Mouse (Mus musculus): ENCODE measurements at regions not wholly inside any gene's neighbourhood (a gene's known extent, or its start where the extent isn't known, plus 50 kb on each side); places are given as distances from the start of the nearest gene placed in this dataset.

DNA sequence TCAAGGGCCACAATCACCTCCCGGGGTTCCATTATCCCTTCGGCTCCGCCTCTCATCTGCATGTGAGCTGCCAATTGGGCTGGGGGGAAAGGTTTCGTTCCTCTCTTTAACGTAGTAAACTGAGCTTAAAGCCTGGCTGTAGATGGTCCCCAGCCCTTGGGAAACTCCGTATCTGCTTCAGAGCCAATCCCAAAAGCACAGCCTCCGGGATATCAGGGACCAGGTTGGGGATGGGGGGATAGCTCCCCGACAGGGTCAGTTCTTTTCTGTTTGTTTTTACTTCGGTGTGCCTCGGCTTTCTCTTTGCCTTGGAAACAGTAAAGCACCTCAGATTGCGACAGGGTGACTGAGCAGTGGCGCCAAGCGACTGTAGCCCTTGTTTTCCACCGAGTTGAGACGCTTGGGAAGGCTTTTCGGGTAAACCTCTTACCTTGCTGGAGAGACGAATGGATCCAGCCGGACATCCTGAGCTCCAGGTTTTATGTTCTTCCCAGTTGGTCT, 64.5 kb downstream of the Tfap2c start:
- under 1% methylated on average over 18 of the region's 18 CpGs for WGBS
- no peak for ATAC-seq (replicated peaks; ENCODE audit: low FRiP score)
- Histone ChIP-seq H3K27me3 (replicated peaks; ENCODE audit: control insufficient read depth, insufficient read depth, low read length) (peaks cover 14% of the 10 kb centered on the region), H3K4me1 (replicated peaks; ENCODE audit: control insufficient read depth, insufficient read depth, low read length) (no peaks in the 10 kb centered on the region; the same call in 1 of the 2 replicates), H3K4me2 (peak overlapping the region; percentile 66), H3K36me3 (ENCODE audit: control insufficient read depth, insufficient read depth, low read length) (no peaks in the 10 kb centered on the region), H3K4me3 (ENCODE audit: low read depth, low read length) (peak overlapping the region; percentile 30), H3K27ac (ENCODE audit: low read depth, low read length) (no peak overlapping the region), H3K9ac (ENCODE audit: low read depth, low read length) (no peak overlapping the region), H3K9me3 (ENCODE audit: control insufficient read depth, low read length) (no peaks in the 10 kb centered on the region)
- peak; percentile 39 for DNase-seq (ENCODE audit: low spot score)

DNA sequence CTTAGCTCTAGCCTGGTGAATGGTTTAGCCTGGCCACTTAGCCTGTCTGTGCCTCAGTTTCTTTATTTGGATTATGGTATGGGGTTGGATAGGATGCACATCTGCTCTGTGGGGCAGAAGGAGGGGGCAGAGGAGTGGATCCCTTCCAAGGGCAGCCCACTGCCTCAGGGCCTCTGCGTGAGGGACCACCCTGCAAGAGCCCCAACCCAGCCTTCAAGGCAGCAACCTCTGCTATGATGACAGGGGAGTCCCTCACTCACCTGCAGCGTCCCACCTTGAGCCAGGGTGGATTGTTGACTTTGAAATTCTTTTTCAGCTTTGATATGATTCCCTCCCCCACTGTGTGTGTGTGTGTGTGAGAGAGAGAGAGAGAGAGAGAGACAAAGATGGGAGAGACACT, 65.8 kb downstream of the Tfap2c start:
- no peak overlapping the region for H3K27ac ChIP-seq (ENCODE audit: low read depth, low read length)
- no peak overlapping the region for H3K9ac ChIP-seq (ENCODE audit: low read depth, low read length)
- no peak overlapping the region for H3K4me3 ChIP-seq (ENCODE audit: low read depth, low read length)
- DNase-seq (ENCODE audit: low spot score) (no peak), ATAC-seq (replicated peaks; ENCODE audit: low FRiP score) (no peak)
- H3K9me3 ChIP-seq (ENCODE audit: control insufficient read depth, low read length) = no peaks in the 10 kb centered on the region
- no peaks in the 10 kb centered on the region for H3K36me3 ChIP-seq (ENCODE audit: control insufficient read depth, insufficient read depth, low read length)
- 56% methylated on average over 2 of the region's 2 CpGs for WGBS
- H3K27me3 ChIP-seq (replicated peaks; ENCODE audit: control insufficient read depth, insufficient read depth, low read length) = peaks cover 14% of the 10 kb centered on the region
- H3K4me2 ChIP-seq = no peak overlapping the region
- no peaks in the 10 kb centered on the region; the same call in 1 of the 2 replicates for H3K4me1 ChIP-seq (replicated peaks; ENCODE audit: control insufficient read depth, insufficient read depth, low read length)

DNA sequence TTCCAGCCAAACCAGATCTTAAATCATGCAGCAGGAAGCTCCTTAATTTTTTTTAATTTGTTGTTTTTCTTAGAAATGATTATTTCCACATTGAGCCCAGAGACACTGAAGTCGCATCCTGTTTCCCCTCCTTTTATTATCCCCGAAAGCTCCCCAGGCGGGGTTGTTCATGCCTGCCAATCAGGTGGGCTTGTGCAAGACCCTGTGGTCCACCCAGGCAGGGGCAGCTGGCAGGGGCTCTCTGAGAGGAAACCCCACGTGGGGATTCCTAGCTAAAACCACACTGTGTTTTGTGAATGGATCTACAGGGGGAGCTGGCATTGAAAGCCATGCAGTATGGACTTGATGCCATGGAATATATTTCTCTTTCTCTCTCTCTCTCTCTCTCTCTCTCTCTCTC, 66.2 kb downstream of the Tfap2c start:
- no peak for DNase-seq (ENCODE audit: low spot score)

DNA sequence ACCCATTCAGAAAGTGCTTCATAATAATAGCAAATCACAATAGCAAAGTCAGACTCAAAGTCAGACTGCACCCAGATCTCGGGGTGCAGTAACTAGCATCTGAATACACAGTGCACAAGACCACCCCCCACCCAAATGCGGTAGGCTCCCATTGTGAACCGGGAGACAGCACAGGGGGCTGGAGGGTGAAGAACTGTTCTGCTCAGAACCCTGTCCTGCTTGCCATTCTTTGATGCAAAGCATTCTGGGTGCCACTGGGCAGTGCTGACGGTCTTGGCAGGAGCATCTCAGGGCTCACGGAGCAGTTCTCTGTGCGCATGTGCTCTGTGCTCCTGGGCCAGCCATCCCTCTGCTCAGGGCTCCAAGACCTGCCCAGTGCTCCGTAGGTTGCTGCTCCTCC, 69.8 kb downstream of the Tfap2c start:
- Histone ChIP-seq H3K27ac (ENCODE audit: low read depth, low read length) (no peak overlapping the region), H3K9me3 (ENCODE audit: control insufficient read depth, low read length) (no peaks in the 10 kb centered on the region), H3K9ac (ENCODE audit: low read depth, low read length) (no peak overlapping the region), H3K4me3 (ENCODE audit: low read depth, low read length) (no peak overlapping the region), H3K4me1 (replicated peaks; ENCODE audit: control insufficient read depth, insufficient read depth, low read length) (no peaks in the 10 kb centered on the region; the same call in 1 of the 2 replicates), H3K4me2 (no peak overlapping the region), H3K36me3 (ENCODE audit: control insufficient read depth, insufficient read depth, low read length) (no peaks in the 10 kb centered on the region), H3K27me3 (replicated peaks; ENCODE audit: control insufficient read depth, insufficient read depth, low read length) (peaks cover 19% of the 10 kb centered on the region)
- 81% methylated on average over 7 of the region's 7 CpGs for WGBS
- DNase-seq (ENCODE audit: low spot score) (no peak), ATAC-seq (replicated peaks; ENCODE audit: low FRiP score) (no peak)

More for the DNA sequence above, 66.2 kb downstream of the Tfap2c start:
- Histone ChIP-seq H3K4me2 (no peak overlapping the region), H3K4me3 (ENCODE audit: low read depth, low read length) (no peak overlapping the region), H3K4me1 (replicated peaks; ENCODE audit: control insufficient read depth, insufficient read depth, low read length) (no peaks in the 10 kb centered on the region; the same call in 1 of the 2 replicates), H3K36me3 (ENCODE audit: control insufficient read depth, insufficient read depth, low read length) (no peaks in the 10 kb centered on the region), H3K27ac (ENCODE audit: low read depth, low read length) (no peak overlapping the region), H3K9ac (ENCODE audit: low read depth, low read length) (no peak overlapping the region), H3K27me3 (replicated peaks; ENCODE audit: control insufficient read depth, insufficient read depth, low read length) (peaks cover 14% of the 10 kb centered on the region), H3K9me3 (ENCODE audit: control insufficient read depth, low read length) (no peaks in the 10 kb centered on the region)
- ATAC-seq (replicated peaks; ENCODE audit: low FRiP score) = no peak
- WGBS = 46% methylated on average over 4 of the region's 4 CpGs

DNA sequence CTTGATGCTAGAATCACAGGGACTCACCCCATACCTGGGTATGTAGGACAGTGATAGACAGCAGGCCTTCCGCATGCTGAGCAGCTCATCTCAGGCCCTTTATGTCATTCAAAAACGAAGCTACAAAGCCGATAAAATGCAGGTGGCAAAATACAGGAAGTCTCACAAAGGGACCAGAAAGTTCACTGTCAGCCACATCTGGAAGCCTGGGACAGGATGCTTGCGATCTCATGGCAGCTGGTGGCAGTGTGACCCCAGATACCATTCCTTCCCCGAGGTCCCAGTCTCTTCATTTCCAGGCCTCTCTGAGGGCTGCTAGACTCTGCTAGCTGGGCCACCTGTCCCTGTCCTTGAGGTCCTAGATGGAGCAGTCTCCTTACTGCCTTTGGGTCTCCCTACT, 70.6 kb downstream of the Tfap2c start:
- Histone ChIP-seq H3K27ac (ENCODE audit: low read depth, low read length) (no peak overlapping the region), H3K27me3 (replicated peaks; ENCODE audit: control insufficient read depth, insufficient read depth, low read length) (peaks cover 16% of the 10 kb centered on the region), H3K4me2 (no peak overlapping the region), H3K4me3 (ENCODE audit: low read depth, low read length) (no peak overlapping the region), H3K4me1 (replicated peaks; ENCODE audit: control insufficient read depth, insufficient read depth, low read length) (no peaks in the 10 kb centered on the region), H3K36me3 (ENCODE audit: control insufficient read depth, insufficient read depth, low read length) (no peaks in the 10 kb centered on the region), H3K9ac (ENCODE audit: low read depth, low read length) (no peak overlapping the region), H3K9me3 (ENCODE audit: control insufficient read depth, low read length) (no peaks in the 10 kb centered on the region)
- no peak for DNase-seq (ENCODE audit: low spot score)
- 47% methylated on average over 5 of the region's 5 CpGs for WGBS
- ATAC-seq (replicated peaks; ENCODE audit: low FRiP score) = no peak

DNA sequence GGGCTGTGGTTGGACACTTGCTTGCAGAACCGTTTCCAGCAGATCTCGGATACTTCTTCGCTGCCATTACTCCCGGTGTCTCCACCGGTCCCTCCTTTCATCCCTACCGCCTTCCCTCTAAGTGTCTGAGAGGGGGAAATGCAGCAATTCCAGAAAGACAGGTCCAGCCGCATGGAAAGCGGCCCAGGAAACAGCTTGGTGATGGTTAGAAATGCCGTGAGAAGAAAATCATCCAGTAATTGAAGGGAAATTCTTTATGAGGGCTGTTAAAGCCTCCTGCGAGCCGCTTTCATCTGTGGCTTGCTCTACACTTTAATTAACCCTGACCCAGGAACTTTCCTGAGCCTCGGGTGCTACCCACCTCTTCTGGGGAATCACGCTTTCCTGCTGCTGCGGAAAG, 74.3 kb downstream of the Tfap2c start:
- no peak overlapping the region for H3K27ac ChIP-seq (ENCODE audit: low read depth, low read length)
- H3K4me2 ChIP-seq = no peak overlapping the region
- DNase-seq (ENCODE audit: low spot score) (no peak), ATAC-seq (replicated peaks; ENCODE audit: low FRiP score) (no peak)
- no peak overlapping the region for H3K4me3 ChIP-seq (ENCODE audit: low read depth, low read length)
- H3K9me3 ChIP-seq (ENCODE audit: control insufficient read depth, low read length) = no peaks in the 10 kb centered on the region
- WGBS = 16% methylated on average over 14 of the region's 14 CpGs
- H3K9ac ChIP-seq (ENCODE audit: low read depth, low read length) = no peak overlapping the region
- no peaks in the 10 kb centered on the region for H3K4me1 ChIP-seq (replicated peaks; ENCODE audit: control insufficient read depth, insufficient read depth, low read length)
- H3K27me3 ChIP-seq (replicated peaks; ENCODE audit: control insufficient read depth, insufficient read depth, low read length) = peaks cover 14% of the 10 kb centered on the region
- no peaks in the 10 kb centered on the region for H3K36me3 ChIP-seq (ENCODE audit: control insufficient read depth, insufficient read depth, low read length)

DNA sequence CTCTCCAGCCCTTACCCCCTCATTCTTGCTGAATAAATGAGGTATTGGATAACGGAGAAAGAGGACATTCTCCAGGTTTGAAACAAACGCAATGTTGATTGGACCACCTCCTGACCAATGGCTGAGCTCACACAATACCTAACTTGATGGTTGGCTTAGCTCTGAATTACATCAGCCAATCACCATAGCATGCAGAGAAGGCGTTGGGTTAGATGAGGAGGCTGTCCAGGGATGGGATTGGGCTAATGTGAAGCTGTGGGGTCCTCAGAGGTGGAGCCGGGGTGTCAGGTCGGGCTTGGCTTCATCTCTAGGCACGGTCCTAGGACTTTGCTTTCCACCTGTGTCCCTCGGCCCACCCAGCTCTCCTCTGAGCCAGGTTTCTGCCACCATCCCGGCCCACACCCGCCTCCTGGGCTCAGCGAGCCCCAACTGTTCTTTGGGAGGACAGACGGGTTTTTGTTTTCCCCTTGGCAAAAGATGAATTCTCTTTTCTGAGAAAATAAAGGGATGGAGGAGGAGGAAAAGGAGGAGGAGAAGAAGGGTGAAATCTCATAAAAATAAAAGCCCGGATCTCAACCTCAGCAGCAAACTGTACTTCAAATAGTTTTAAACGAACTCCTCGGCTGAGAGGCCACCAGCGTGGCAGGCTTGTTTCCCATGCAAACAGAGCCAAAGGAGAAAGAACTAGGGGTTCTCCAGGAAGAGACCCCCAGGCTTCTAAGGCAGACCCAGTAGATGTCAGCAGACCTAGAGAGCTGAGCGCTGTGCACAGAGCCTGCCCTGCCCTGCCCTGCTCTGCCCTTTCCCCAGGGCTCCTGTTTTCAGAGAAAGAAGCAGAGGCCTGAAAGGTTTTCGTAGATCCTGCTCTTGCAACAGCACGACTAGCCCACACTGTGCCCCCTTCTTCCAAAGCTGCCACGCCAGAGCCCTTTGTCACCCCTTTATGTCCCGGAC, 78.2 kb downstream of the Tfap2c start:
- ATAC-seq (replicated peaks; ENCODE audit: low FRiP score) (no peak), DNase-seq (ENCODE audit: low spot score) (no peak)
- Histone ChIP-seq H3K36me3 (ENCODE audit: control insufficient read depth, insufficient read depth, low read length) (no peaks in the 10 kb centered on the region), H3K4me2 (no peak overlapping the region), H3K9ac (ENCODE audit: low read depth, low read length) (no peak overlapping the region), H3K4me1 (replicated peaks; ENCODE audit: control insufficient read depth, insufficient read depth, low read length) (no peaks in the 10 kb centered on the region), H3K27me3 (replicated peaks; ENCODE audit: control insufficient read depth, insufficient read depth, low read length) (peaks cover 14% of the 10 kb centered on the region), H3K27ac (ENCODE audit: low read depth, low read length) (no peak overlapping the region), H3K4me3 (ENCODE audit: low read depth, low read length) (no peak overlapping the region), H3K9me3 (ENCODE audit: control insufficient read depth, low read length) (no peaks in the 10 kb centered on the region)
- 71% methylated on average over 20 of the region's 20 CpGs for WGBS

DNA sequence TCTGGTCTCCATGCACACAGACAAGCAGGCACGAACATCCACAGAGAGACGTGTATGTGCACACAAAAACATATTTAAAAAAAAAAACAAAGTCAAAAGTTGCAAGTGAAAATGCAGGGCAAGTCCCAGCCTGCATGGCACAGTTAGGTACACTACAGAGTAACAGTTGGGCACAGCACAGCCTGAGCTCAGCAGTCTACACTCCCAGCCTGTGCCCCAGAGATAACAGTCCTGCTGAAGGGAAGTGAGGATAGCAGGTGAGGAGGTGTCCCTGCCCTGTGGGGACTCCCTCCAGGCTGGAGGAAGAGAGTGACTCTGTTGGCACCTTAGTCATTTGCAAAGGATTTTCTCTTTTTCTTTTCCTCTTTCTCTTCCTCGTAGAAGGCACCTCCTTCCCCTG, 80.9 kb downstream of the Tfap2c start:
- H3K36me3 ChIP-seq (ENCODE audit: control insufficient read depth, insufficient read depth, low read length) = no peaks in the 10 kb centered on the region
- ATAC-seq (replicated peaks; ENCODE audit: low FRiP score) = 0 out of 2 replicates have a peak, but pooled peaks have one; percentile 60
- H3K27ac ChIP-seq (ENCODE audit: low read depth, low read length) = no peak overlapping the region
- H3K9ac ChIP-seq (ENCODE audit: low read depth, low read length) = no peak overlapping the region
- H3K4me3 ChIP-seq (ENCODE audit: low read depth, low read length) = no peak overlapping the region
- DNase-seq (ENCODE audit: low spot score) = no peak
- 58% methylated on average over 3 of the region's 3 CpGs for WGBS
- H3K4me2 ChIP-seq = no peak overlapping the region
- H3K27me3 ChIP-seq (replicated peaks; ENCODE audit: control insufficient read depth, insufficient read depth, low read length) = no peaks in the 10 kb centered on the region
- H3K4me1 ChIP-seq (replicated peaks; ENCODE audit: control insufficient read depth, insufficient read depth, low read length) = no peaks in the 10 kb centered on the region
- H3K9me3 ChIP-seq (ENCODE audit: control insufficient read depth, low read length) = no peaks in the 10 kb centered on the region

DNA sequence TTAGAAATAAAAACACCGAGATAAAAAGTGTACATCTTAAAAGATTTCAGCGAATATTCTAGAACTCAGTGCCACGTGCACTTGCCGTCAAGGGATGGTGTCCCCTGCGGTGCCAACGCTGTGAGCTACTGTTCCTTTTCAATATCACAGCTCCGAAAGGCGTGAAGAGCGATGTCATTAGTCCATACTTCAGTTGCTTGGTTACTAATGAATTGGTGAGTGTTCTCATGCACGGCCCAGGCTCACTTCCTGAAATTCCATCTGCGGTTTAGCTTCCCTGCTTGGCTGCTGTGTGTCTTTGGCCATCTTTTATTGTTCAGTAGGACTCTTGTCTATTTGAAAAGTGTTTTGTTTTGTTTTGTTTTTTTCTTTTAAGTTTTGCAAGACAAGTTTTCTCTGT, 93.2 kb downstream of the Tfap2c start:
- WGBS = 74% methylated on average over 11 of the region's 11 CpGs

More for the DNA sequence above, 93.2 kb downstream of the Tfap2c start:
- H3K9ac ChIP-seq (ENCODE audit: low read depth, low read length) = no peak overlapping the region
- H3K36me3 ChIP-seq (ENCODE audit: control insufficient read depth, insufficient read depth, low read length) = no peaks in the 10 kb centered on the region
- 0 out of 2 replicates have a peak, but pooled peaks cover 2% of the 10 kb centered on the region for H3K27me3 ChIP-seq (replicated peaks; ENCODE audit: control insufficient read depth, insufficient read depth, low read length)
- ATAC-seq (replicated peaks; ENCODE audit: low FRiP score) (no peak), DNase-seq (ENCODE audit: low spot score) (no peak)
- H3K4me1 ChIP-seq (replicated peaks; ENCODE audit: control insufficient read depth, insufficient read depth, low read length) = no peaks in the 10 kb centered on the region
- no peak overlapping the region for H3K27ac ChIP-seq (ENCODE audit: low read depth, low read length)
- H3K4me3 ChIP-seq (ENCODE audit: low read depth, low read length) = no peak overlapping the region
- H3K9me3 ChIP-seq (ENCODE audit: control insufficient read depth, low read length) = no peaks in the 10 kb centered on the region; the same call in 1 of the 2 replicates
- H3K4me2 ChIP-seq = no peak overlapping the region
